Mouse (Mus musculus): Measurements from ENCODE around the gene Fads1.

Fads1 gene

GRCm38 (mm10) chr19:10176477-10176876, 6.2 kb upstream of the Fads1 start:
- DNase-seq (ENCODE audit: low spot score in 2 of 2), result no peak

GRCm38 (mm10) chr19:10176941-10177372, 5.7 kb upstream of the Fads1 start:
- DNase-seq (ENCODE audit: low spot score in 2 of 2), result no peak

- DNase-seq (ENCODE audit: low spot score in 2 of 2), result no peak
Measured at GRCm38 (mm10) chr19:10181225-10181624, 1.5 kb upstream of the Fads1 start.

GRCm38 (mm10) chr19:10182142-10182541, 546 bp upstream of the Fads1 start:
- DNase-seq (ENCODE audit: low spot score in 2 of 2), result no peak

- DNase-seq (ENCODE audit: low spot score in 2 of 2), result peak; percentile 63 to 78
Measured at GRCm38 (mm10) chr19:10183299-10183983, 753 bp downstream of the Fads1 start.

GRCm38 (mm10) chr19:10184096-10184495, 1.4 kb downstream of the Fads1 start:
- DNase-seq (ENCODE audit: low spot score in 2 of 2), result no peak

- DNase-seq (ENCODE audit: low spot score in 2 of 2), result no peak
Measured at GRCm38 (mm10) chr19:10185876-10186275, 3.2 kb downstream of the Fads1 start.

- DNase-seq (ENCODE audit: low spot score in 2 of 2), result no peak
Measured at GRCm38 (mm10) chr19:10186569-10186968, 3.9 kb downstream of the Fads1 start.

- no peak for DNase-seq (ENCODE audit: low spot score in 2 of 2)
Measured at GRCm38 (mm10) chr19:10188281-10188811, 5.7 kb downstream of the Fads1 start.

GRCm38 (mm10) chr19:10189022-10189421, 6.3 kb downstream of the Fads1 start:
- no peak for DNase-seq (ENCODE audit: low spot score in 2 of 2)

GRCm38 (mm10) chr19:10189940-10190339, 7.3 kb downstream of the Fads1 start:
- DNase-seq (ENCODE audit: low spot score in 2 of 2), result no peak

- peak; percentile 75 to 89 for DNase-seq (ENCODE audit: low spot score in 2 of 2)
Measured at GRCm38 (mm10) chr19:10190796-10191195, 8.1 kb downstream of the Fads1 start.

- peak in 1 of 2 experiments; percentile 36 for DNase-seq (ENCODE audit: low spot score in 2 of 2)
Measured at GRCm38 (mm10) chr19:10191326-10191725, 8.6 kb downstream of the Fads1 start.

GRCm38 (mm10) chr19:10194337-10194736, 11.6 kb downstream of the Fads1 start:
- DNase-seq (ENCODE audit: low spot score in 2 of 2), result no peak

- no peak for DNase-seq (ENCODE audit: low spot score in 2 of 2)
Measured at GRCm38 (mm10) chr19:10195252-10195651, 12.6 kb downstream of the Fads1 start.

- no peak for DNase-seq (ENCODE audit: low spot score in 2 of 2)
Measured at GRCm38 (mm10) chr19:10197130-10197529, 14.4 kb downstream of the Fads1 start.

- DNase-seq (ENCODE audit: low spot score in 2 of 2), result no peak
Measured at GRCm38 (mm10) chr19:10198286-10198685, 15.6 kb downstream of the Fads1 start.

GRCm38 (mm10) chr19:10198723-10199122, 16.0 kb downstream of the Fads1 start:
- peak; percentile 81 to 94 for DNase-seq (ENCODE audit: low spot score in 2 of 2)

GRCm38 (mm10) chr19:10203146-10203847, 20.6 kb downstream of the Fads1 start:
- peak; percentile 54 to 67 for DNase-seq (ENCODE audit: low spot score in 2 of 2)

- peak; percentile 90 to 96 for DNase-seq (ENCODE audit: low spot score in 2 of 2)
Measured at GRCm38 (mm10) chr19:10203848-10204615, 21.3 kb downstream of the Fads1 start, which contains the start of the genes Tmem258 and Fen1. Gene Tmem258 (plus strand): TSS chr19:10204014. Gene Fen1 (minus strand): TSS chr19:10204169.

- DNase-seq (ENCODE audit: low spot score in 2 of 2), result peak; percentile 44 to 70
Measured at GRCm38 (mm10) chr19:10204616-10205001, 21.9 kb downstream of the Fads1 start.

GRCm38 (mm10) chr19:10205051-10205450, 22.4 kb downstream of the Fads1 start:
- DNase-seq (ENCODE audit: low spot score in 2 of 2), result no peak

Measured in spleen, postnatal 4 days (tissue).